Mouse (Mus musculus): Measurements from ENCODE around the gene Klhl41.
A peak's percentile ranks its signal among the peaks of the same experiment; 100 is the strongest.

GRCm38 (mm10) chr2:69635807-69636206 is 34.1 kb upstream of the Klhl41 start:
- no peak for TF ChIP-seq POLR2A (IDR thresholded peaks at IDR 0.05; ENCODE audit: low read depth, low read length)
- peak; percentile 66; the same call in 1 of the 2 replicates for TF ChIP-seq CTCF (IDR thresholded peaks at IDR 0.05; ENCODE audit: extremely low read depth, insufficient read length, insufficient replicate concordance, low read depth, low read length)
